Mouse (Mus musculus) small intestine, adult 2 months (tissue): ENCODE data around the gene Gpsm3.

ENCODE experiments used
- CTCF ChIP-seq: fragments of 200-500 bp; IDR thresholded peaks from 2 replicates; pipeline ENCODE4 v1.5.1; 2012; ENCODE audit warnings: low read depth, mild to moderate bottlenecking, control low read depth, inconsistent platforms, low read length, moderate library complexity, mixed read lengths; ENCODE audit not compliant: insufficient replicate concordance, insufficient read length; ENCODE audit errors: extremely low read depth
- POLR2A ChIP-seq: fragments of 200-500 bp; IDR thresholded peaks from 2 replicates; pipeline ENCODE4 v1.6.1; 2012; ENCODE audit warnings: low read depth, mild to moderate bottlenecking, control low read depth, inconsistent platforms, low read length, moderate library complexity

DNA sequence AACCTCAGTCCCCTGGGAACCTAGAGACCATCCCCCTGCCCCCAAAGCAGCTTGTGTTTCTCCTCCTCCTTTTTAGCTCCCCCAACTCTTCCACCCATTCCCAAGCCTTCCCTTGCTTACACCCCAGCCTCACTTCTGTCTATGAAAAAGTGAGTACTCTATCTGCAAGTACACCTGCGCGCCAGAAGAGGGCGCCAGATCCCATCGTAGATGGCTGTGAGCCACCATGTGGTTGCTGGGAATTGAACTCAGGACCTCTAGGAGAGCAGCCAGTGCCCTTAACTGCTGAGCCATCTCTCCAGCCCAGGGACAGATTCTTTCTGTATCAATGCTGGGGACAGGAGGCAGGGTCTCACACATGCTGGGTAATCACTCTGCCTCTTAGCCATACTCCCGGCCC lies 17.7 kb upstream of the Gpsm3 start:
- peak; percentile 68; the same call in 1 of the 2 replicates for TF ChIP-seq CTCF
- no peak for TF ChIP-seq POLR2A
